Mouse (Mus musculus) liver, postnatal 0 days (tissue): ENCODE measurements around the gene 1110008L16Rik.

Experiments
- CTCF ChIP-seq: sonication (generic); IDR thresholded peaks from 2 replicates; pipeline ENCODE4 v1.5.1; 2016; ENCODE audit warnings: antibody characterized with exemption, low read depth
- EP300 ChIP-seq: IDR thresholded peaks from 2 replicates; pipeline ENCODE4 v1.6.1; 2016; ENCODE audit warnings: antibody characterized with exemption, low read depth, mild to moderate bottlenecking

- TF ChIP-seq CTCF (no peak), EP300 (no peak)
These were observed 85.4 kb downstream of the 1110008L16Rik start for GRCm38 (mm10) chr12:55384826-55385225.
